Mouse (Mus musculus) liver, adult 2 months (tissue): ENCODE measurements around the gene Prss57.

Experiments used
- CTCF ChIP-seq: fragments of 200-500 bp; IDR thresholded peaks from 2 replicates; pipeline ENCODE4 v1.5.1; 2011; ENCODE audit warnings: low read depth, low read length, control low read depth
- POLR2A ChIP-seq: fragments of 200-500 bp; IDR thresholded peaks from 2 replicates; pipeline ENCODE4 v1.6.1; 2011; ENCODE audit warnings: low read length, control low read depth; ENCODE audit not compliant: insufficient read depth; ENCODE audit errors: extremely low read depth

DNA sequence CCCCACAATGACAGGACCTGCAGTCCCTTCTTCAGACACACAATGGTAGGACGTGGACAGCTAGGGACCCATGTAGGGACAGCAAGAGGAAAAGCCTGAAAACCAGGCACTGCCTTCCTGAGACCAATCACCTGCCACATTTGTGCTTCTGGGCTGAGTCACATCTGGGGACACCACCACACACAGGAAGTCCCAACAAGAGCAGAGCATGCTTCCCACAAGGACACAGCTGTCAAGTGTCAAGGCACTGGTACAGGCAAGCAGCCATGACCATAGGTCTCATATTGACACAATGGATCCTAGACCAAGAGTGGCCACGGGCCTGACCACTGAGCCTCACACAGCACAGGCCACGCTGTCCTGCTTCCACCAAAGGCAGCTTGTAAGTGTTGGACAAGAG lies 27.9 kb downstream of the Prss57 start:
- no peak for TF ChIP-seq CTCF
- no peak for TF ChIP-seq POLR2A
